Mouse (Mus musculus) cerebellum, adult 11 months (tissue): ENCODE data around the gene Lonrf2.
A peak's percentile ranks its signal among the peaks of the same experiment; 100 is the strongest.

ENCODE experiments used
- DNase-seq: peaks from one replicate; pipeline ENCODE4 v3.0.0; 2022

Gene Lonrf2

GRCm38 (mm10) chr1:38835568-38836476 lies 689 bp downstream of the Lonrf2 start:
- DNase-seq: peak; percentile 65

GRCm38 (mm10) chr1:38834899-38835298 lies 1.6 kb downstream of the Lonrf2 start:
- no peak for DNase-seq

GRCm38 (mm10) chr1:38824926-38825325 lies 11.6 kb downstream of the Lonrf2 start:
- no peak for DNase-seq

DNA sequence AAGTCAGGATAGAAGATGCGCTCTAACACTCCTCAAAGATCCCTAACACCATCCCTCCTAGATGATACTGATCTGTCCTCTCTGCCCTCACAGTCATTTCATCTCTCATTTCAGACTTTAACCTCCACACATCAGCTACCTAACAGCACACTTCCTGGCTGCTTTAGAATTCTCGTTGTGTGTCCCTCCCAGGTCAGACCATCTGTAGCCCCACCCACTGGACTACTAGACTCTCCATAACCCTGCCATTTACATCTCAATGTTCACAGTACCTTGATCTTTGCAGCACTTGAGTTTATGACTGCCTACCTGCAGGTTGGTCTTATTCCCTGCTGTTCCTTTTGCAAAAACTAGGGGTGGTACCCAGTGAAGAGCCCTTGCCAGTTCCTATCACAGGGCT lies 12.7 kb downstream of the Lonrf2 start:
- DNase-seq: no peak

DNA sequence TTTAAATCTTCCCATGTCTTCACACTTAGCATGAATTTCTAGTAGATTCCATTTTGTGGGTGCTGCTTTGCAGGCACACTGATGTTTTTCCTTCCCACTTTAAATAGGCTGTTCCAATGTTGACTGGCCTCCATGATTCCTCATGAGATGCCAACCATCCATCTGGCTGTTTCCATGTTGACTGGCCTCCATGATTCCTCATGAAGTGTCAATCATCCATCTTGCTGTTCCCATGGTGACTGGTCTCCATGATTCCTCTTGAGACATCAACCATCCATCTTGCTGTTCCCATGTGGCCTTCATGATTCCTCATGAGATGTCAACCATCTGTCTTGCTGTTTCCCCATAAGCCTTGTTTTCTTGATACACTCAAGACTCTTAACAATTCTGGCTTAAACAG lies 16.8 kb downstream of the Lonrf2 start:
- no peak for DNase-seq

DNA sequence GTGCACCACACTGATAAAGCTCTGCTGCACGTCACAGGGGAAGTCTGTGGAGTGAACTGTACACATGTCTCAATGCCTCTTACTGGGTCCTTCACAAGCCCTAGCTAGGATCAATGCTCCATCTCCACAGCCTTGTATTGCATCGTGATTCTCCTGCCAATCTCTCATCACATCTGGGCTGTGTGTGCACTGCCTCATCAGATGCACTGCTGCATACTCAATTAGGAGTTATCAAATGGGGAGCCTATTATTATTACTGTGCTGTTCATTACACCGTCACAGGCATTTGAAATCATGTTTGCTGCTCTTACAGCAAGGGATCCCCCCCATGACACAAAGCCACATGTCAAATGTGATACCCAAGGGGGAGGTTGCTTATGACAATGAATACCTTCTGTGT lies 18.8 kb downstream of the Lonrf2 start:
- DNase-seq: no peak

DNA sequence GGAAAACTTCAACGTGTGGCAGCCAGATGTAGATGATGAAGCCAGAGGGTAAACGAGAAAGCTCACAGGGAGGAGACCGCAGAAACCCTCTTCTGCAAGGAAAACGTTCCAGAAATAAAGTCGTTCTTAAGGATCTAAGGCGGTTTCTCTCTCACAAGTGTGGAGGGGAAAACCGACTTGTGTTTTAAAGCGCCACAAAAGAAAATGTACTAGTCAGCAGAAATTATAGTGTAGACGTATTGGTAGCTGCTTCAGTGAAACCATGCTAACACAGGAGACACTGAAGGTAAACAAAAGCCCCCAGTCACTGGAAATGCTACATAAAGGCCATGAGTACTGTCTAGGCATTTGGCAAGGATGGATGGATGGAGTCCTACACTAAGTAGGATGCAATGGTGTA lies 19.2 kb downstream of the Lonrf2 start:
- no peak for DNase-seq

- no peak for DNase-seq
These were observed 20.2 kb downstream of the Lonrf2 start for GRCm38 (mm10) chr1:38816306-38816705.

DNA sequence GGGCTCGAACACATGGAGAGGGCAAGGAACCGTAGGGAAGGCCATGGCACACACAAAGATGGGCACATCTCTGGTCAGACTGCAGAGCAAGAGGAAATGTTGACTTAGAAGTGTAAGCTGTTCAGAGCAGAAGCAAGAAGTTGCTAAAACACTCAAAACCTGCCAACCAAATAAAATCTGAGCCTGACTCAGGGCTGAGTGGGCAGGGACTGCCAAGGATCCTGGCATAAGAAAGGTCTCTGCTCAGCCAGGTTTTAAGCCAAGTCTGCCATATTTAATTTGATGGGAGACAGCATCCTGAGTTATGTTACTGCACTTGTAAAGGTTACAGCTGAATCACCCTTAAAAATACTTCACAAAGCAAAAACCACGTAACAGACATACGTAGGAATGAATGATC lies 29.4 kb downstream of the Lonrf2 start:
- DNase-seq: no peak

DNA sequence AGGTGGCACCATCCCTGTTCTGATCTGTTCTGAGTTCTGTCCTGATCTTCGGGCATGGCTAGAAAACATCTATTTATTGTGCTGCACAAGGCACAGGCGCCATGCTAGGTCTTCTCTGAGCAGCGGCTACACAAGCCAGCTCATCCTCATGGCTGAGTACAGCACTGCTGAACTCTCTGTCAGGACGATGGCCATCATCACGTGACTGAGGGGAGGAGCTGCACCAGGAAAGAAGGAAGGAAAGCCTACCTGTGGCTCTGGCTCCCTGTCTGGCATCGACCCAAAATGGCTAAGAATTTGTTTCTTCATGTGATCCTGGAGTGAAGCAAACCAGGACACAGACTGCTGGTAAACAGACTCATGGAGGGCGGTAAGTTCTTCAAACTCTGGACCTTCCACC lies 36.1 kb downstream of the Lonrf2 start:
- DNase-seq: no peak

- no peak for DNase-seq
These were observed 37.2 kb downstream of the Lonrf2 start for GRCm38 (mm10) chr1:38799304-38799703.

- DNase-seq: no peak
These were observed 39.6 kb downstream of the Lonrf2 start for GRCm38 (mm10) chr1:38796936-38797335.

DNA sequence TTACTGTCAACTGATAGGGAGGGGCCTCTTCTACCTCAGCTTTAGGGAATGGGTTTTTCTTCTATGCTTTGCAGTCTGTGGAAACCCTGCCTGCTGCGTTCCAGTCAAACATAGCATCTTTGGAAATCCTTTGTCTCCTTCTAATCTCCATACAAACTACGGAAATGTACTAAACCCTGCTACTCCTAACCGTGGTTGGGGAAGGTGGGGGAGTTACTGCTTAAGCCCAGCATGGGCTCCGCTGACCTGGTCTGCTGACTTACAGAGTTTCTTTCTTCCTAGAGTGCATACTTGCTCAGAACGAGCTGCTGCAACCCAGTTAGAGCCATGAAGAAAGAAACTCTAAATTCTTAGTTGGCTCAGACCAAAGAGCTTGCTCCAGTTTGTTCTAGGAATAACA lies 41.0 kb downstream of the Lonrf2 start:
- no peak for DNase-seq

DNA sequence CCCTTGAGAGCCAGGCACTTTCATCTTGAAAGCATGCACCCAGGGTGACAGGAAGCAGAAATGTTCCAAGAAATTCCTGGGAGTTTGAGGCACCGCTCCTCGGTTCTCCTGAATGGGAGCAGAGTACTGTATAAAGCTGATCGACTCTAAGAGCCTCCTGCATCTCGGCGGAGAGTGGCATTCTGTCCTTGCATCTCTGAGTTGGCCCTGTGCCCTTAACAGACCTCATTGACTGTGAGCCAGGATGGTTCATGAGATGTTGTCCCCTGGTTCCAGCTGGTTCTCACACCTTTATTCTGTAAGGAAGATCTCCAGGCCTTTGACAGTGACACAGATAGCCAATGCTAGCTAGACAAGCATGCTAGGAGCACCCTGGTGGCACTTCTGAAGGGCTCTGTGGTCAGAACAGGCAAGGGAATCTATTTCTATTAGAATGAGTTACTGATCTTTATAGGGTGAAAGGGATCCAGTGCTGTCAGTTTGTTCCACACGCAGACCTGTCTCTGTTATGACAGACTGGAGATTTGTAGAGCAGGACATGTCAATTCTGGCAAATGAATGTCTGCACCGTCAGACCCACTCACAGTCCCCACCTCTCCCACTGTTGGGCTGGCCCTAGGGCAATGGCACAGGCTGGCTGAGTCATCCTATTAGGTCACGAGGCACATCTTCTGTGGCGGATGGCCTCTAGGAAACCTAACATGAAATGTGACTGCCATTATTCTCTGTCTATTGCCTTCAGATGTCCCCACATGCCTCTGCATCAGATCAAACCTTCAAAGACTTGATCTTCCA lies 45.3 kb downstream of the Lonrf2 start:
- DNase-seq: no peak

DNA sequence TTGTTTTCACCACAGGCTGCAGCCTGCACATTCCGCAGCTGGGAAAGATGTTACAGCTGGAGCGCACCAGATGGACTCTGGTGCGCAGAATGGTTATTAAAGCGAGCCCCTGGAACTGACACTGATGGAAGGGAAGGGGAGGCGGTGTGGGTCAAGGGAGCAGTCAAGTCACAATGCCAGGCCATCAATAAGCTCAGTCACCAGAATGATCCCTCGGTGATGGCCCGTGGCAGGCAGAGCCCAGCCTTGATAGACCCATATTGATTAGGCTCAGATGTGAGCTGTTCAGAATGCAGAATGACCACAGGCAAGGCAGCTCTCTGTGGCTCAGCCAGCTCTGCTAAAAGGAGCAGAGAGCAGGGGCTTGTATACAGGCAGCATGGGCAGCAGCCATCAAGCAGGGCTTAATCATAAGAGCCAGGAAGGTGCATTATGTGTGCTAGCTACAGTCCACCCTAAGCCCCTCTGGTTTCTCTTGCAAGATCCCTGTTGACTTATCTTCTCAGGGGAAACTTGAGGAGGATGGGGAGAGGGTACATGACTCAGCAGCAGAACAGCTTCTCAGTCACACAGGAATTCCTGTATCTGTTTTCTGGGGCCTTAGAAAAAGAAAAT lies 46.4 kb downstream of the Lonrf2 start:
- DNase-seq: no peak

DNA sequence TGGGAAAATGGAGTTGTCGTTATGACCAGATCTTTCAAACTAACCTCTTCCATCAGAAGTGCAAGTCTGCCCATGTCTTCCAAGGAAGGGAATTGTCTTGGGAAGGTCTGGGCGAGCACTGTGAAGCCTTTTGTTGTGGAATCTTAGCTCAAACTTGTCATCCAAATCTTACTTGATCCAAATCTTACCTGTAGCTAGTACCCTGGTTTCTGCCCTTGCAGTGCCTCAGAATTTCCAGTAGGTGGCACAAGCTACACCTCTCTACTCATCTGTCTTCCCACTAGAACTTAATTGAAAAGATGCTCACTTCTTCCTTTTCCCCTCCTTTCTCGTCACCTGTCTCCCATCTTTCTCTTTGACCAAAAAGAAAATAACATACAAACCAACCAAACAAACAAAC lies 47.6 kb downstream of the Lonrf2 start:
- no peak for DNase-seq

- peak; percentile 44 for DNase-seq
These were observed 49.1 kb downstream of the Lonrf2 start for GRCm38 (mm10) chr1:38787443-38787842.

DNA sequence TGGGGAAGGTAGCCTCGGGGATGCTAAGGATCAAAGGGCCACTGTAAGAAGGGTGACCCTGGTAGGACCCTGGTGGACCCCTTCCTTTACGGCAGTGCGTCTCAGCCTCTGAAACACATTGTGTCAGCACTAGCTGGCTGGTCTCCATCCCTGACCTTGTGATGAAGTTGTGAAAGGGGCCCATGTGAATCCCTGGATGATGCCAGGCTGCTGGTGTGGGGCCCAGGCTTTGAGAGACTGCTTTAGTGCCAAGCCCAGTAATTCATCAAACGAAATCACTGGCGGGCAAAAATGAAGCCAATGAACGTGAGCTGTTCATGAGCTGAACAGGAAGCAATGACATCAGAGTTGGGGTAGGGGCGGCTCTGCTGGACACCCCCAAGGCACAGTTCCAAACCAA lies 50.2 kb downstream of the Lonrf2 start:
- no peak for DNase-seq

DNA sequence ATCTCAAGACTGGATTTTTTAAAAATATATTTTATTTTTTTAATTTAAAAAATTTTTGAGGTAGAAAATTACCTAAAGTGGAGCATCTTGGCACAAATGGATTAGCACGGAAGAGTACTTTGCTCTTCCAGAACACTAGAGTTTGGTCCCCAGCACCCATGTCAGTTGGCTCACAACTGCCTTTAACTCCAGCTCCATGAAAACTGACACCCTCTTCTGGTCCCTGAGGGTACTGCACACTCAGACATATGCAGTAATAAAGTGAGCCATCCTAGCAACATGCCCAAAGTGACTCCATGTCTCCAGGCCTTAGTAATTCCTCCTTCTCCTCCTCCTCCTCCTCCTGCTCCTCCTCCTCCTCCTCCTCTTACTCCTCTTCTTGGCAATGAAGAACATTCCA lies 58.2 kb downstream of the Lonrf2 start:
- no peak for DNase-seq

- no peak for DNase-seq
These were observed 59.0 kb downstream of the Lonrf2 start for GRCm38 (mm10) chr1:38777500-38777899.

- no peak for DNase-seq
These were observed 60.8 kb downstream of the Lonrf2 start for GRCm38 (mm10) chr1:38775713-38776112.

GRCm38 (mm10) chr1:38770676-38771075 lies 65.8 kb downstream of the Lonrf2 start:
- no peak for DNase-seq

- DNase-seq: peak; percentile 54
These were observed 66.6 kb downstream of the Lonrf2 start for GRCm38 (mm10) chr1:38769920-38770319.

DNA sequence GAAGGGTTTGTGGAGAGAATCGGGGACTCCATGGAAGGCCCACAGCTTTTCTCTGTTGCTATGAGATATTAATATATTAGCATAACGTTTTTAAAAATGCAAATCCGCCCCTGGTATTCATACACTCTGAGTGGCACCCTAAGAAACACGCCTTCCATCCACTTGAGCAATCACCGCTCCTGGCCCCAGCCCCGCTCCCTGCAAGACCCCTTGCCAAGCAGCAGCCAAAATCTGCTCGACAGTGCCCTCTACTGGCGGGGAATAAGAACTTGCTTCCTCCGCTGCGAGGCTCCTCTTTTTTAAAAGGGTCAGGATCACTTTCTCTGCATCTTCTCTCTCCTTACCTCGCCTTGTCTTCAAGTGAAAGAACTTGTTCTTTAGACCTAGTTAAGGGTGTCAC lies 68.7 kb downstream of the Lonrf2 start:
- peak; percentile 26 for DNase-seq
